Mouse (Mus musculus) kidney, adult 18-20 months (tissue): ENCODE measurements at regions not wholly inside any gene's neighbourhood (a gene's known extent, or its start where the extent isn't known, plus 50 kb on each side); places are given as distances from the start of the nearest gene placed in this dataset.

Experiments
- DNase-seq: peaks from one replicate; pipeline ENCODE4 v3.0.0; 2021

DNA sequence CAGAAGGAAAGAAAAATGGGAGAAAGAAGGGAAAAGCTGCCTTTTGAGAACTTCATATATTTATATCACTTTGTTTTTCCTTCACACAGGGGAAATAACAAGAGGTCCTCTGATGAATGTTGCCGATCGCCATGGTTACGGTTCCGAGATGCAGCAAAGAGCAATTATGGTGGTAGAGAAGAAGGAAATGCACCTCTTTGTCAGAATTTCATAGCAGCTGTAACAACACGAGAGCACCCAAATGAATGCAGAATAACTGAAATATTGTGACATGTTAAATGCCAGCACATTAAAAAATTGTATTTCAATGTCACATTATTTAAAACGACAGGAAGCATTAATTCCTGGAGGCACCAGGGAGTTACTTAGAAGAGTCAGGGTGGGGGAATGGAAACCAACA lies 279.4 kb downstream of the Mctp2 start:
- no peak for DNase-seq

GRCm38 (mm10) chr7:72009115-72009514 lies 297.3 kb downstream of the Mctp2 start:
- DNase-seq: no peak

GRCm38 (mm10) chr7:72004311-72004710 lies 302.1 kb downstream of the Mctp2 start:
- DNase-seq: no peak

GRCm38 (mm10) chr7:71992526-71992925 lies 313.9 kb downstream of the Mctp2 start:
- no peak for DNase-seq

DNA sequence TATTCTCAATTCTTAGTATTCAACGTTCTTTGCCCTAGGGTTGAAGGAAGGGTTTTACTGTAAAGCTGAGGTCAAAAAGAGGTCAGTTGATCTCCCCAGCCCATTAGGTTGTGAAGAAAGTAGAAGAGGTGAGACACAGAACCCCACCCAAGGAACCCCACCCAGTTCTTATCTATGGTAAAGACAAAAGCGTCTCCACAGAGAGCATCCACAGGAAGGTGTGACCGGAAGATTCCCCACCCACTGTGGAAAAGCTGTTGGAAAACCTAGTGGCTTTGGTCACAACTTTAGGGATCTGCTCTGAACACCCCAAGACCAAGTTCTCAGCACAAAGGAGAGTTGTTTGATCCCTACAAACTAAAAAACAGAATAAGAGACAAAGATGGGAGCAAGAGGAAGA lies 314.6 kb downstream of the Mctp2 start:
- DNase-seq: no peak

- DNase-seq: peak; percentile 57
Measured at GRCm38 (mm10) chr7:71991206-71991605, 315.2 kb downstream of the Mctp2 start.

GRCm38 (mm10) chr7:71966015-71966414 lies 340.4 kb downstream of the Mctp2 start:
- DNase-seq: no peak

GRCm38 (mm10) chr7:71963456-71963855 lies 343.0 kb downstream of the Mctp2 start:
- DNase-seq: peak; percentile 25

DNA sequence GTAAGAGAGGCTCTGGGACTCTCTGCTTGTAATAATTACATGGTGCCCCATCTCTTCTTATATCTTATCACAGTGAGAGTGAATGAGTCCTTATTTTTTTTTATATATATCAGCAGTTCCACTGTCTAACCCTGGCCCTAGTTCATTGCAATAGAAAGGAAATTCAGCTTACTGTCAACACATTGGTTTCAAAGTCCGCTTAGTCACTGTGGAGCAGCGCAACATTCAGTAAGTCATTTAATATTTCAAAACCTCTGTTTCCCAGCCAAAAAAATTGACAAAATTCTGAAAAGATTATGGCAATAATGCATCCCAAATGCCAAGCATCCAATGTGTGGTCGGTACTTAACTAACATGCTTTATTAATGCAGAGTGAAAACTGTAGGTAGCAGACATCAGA lies 343.6 kb downstream of the Mctp2 start:
- no peak for DNase-seq

DNA sequence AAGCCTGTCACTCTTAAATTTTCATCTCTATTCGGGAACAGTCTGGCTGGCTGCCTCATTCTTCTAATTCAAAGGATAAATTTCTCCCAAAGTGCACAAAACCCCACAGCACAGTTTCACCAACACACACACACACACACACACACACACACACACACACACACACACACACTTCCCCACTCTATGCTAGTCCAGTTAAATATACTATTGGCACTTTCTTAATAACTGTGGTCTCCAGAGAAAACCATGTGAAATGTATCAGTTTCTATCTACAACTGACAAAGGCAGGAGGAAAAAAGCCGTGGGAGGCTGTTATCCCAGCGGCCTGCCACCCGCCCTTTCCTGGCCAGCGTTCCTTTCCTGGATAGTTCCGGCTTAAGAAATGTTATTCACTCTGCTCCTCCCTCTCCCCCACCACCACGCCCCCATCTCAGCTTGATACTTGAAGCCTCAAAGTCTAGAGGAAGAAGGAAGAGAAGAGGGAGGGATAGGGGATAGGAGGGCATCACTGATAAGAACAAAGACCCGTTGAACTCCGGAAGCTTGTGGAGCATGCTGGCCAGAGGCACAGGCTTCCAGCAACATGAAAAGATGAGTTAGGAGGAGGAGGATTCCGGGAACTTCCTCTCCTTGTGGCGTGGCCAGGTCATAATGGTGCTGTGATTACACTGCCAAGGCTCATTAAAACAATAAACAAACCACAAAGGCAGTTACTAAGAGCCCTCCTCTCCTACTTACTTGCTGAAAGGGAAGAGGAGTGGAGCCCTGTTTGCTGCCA lies 345.8 kb downstream of the Mctp2 start:
- peak; percentile 63 for DNase-seq

- DNase-seq: peak; percentile 5
Measured at GRCm38 (mm10) chr7:71946548-71946947, 359.9 kb downstream of the Mctp2 start.

DNA sequence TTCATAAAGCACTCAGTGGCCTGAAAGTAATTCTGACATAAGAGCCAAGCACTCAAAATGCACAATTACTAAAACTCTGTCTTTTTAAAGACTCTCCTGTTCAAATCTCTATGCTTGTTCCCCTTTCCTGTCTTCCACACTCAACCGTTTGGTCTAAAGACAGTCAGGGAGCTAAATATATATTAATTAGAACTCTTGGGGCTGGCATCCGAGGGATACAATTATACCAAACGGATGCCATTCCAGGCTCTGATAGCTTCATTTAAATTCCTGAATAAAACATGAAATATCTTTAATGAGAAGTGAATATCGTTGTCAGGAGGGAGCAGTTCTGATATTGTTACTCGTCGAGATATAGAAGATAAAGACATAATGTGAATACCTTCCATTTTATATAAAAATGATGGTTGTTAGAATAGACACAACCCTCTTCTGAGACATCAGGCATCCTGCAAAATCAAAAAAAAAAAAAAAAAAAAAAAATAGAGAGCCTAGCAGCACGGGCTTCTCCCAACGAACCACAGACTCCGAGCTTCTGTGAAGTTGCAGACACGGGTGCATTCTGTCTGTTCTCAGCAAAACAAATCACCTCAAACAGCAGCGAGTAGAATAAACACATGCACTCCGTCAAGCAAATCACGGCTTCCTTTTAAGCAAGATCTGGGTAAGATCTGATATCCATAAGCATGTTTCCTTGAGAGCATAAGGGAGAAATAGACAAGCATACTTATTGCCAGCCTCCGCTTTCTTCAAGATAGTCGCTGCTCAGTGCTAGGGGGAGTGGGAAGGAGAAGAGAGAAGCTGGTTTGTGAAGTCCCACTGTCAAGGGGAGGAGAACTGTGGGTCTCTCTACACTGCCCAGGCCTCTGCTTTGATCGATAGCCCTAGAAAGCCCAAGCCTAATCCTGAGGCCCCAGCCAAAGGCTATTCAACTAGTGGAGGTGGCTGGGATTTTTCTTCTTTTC lies 363.0 kb downstream of the Mctp2 start:
- no peak for DNase-seq

GRCm38 (mm10) chr7:71937731-71938130 lies 368.7 kb downstream of the Mctp2 start:
- no peak for DNase-seq

DNA sequence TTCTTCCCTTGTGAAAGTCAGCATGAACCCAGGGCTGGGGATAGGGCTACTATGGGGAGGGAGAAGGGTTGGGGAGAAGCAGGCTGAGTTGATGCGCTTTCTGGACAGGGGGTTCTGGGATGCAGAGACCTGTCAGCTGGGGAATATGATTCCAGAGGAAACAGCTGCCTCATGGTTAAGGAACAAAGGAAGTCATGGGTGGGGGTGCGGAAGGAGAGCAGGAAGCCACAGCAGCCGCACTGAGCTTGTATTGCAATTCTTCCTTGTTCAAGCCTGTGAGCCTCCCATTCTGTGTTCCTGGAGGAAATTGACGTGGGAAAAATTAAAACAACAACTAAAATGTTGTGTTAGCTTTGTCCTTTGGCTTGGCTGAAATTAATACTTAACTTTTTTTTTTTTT lies 369.7 kb downstream of the Mctp2 start:
- DNase-seq: peak; percentile 25
